Mouse (Mus musculus): ENCODE data around the gene Lztfl1.
"Not testable (repeated sequence)": the region's sequence is repeated elsewhere in the genome, so short reads cannot be mapped to it uniquely, and the experiment has no call there.

Lztfl1 gene

DNA sequence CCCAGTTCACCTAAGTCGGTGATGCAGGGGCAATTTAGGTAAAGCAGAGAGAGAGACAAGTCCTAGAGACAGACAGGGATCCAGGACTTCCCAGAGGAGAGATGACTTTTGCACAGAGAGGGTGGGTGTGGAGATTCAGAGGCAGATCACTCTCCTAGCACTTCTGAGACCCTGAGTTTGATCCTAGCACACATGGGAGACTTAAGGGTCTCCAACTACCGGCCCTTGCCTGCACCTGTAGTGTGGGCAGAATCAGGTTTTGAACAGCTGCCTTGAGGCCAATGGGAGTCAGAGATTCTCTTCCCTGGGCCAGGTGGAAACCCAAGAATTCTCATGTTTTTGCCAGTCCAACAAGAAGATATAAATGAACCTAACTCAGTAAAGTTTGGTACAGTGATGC is 38.3 kb downstream of the Lztfl1 start:
- DNase-seq (ENCODE audit: low read depth, low spot score), result no peak

- DNase-seq (ENCODE audit: low read depth, low spot score), result peak; percentile 38
These were observed 39.0 kb downstream of the Lztfl1 start, which contains the start of the genes Ccr9 and Slc6a20a for GRCm38 (mm10) chr9:123678327-123679105. Gene Ccr9 (plus strand): TSS chr9:123678439. Gene Slc6a20a (minus strand): TSS chr9:123678885.

DNA sequence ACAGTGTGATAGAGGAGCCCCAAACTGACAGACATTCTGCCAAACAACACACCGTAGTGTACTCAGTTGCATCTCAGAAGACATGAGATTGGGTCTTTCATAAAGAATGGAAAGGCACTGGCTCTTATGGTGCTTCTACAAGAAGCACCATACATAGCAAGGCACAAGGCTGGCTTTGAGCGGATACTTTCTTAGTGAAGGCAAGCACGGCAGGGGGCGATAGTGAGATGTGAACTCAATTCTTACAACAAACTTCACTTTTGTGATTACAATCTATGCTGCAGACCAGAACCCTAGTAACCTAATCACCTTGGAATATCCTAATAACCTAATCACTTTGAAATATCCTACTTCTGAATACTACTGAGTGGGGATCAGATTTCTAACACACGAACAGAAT is 51.9 kb downstream of the Lztfl1 start:
- DNase-seq (ENCODE audit: low read depth, low spot score), result peak; percentile 83

GRCm38 (mm10) chr9:123659986-123660676 is 57.4 kb downstream of the Lztfl1 start:
- DNase-seq (ENCODE audit: low read depth, low spot score), result not testable (repeated sequence)

- DNase-seq (ENCODE audit: low read depth, low spot score), result no peak
These were observed 58.5 kb downstream of the Lztfl1 start for GRCm38 (mm10) chr9:123658981-123659380.

DNA sequence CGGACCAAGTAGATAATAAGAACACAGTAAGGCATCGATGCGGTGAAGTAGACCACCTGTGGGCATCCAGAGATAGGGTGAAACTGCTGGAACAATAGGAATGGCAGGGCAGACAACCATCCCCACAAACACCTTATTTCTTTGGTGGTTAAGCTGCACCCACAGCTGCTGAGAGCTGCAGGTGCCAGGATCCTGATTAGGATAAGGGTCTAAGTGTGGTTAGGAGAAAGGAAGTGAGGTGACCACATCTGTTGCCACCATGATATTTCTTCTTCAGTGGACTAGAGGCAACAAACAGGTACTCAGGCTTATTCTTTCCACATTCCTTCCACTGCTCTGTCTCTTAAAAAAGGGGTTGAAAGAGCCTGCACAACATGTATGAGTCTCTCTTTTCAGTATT is 60.0 kb downstream of the Lztfl1 start:
- no peak for DNase-seq (ENCODE audit: low read depth, low spot score)

DNA sequence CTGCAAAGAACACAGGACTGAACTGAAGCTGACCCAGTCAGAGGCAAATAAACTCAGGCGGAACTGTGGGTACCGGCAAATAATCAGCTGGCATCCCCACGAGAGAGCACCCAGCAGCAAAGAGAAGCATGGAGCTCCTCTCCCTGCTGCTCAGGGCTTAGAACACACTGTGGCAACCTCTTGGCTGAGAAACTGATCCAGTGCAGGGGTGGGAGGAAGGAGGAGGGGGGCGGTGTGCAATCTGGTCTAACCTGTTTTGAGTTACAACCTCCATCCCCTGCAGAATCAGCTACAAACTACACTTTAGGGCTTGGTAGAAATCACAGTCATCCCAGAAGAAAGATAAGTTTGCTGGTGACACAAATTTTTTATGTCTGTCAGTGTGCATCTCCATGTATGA is 66.1 kb downstream of the Lztfl1 start:
- DNase-seq (ENCODE audit: low read depth, low spot score), result no peak

DNA sequence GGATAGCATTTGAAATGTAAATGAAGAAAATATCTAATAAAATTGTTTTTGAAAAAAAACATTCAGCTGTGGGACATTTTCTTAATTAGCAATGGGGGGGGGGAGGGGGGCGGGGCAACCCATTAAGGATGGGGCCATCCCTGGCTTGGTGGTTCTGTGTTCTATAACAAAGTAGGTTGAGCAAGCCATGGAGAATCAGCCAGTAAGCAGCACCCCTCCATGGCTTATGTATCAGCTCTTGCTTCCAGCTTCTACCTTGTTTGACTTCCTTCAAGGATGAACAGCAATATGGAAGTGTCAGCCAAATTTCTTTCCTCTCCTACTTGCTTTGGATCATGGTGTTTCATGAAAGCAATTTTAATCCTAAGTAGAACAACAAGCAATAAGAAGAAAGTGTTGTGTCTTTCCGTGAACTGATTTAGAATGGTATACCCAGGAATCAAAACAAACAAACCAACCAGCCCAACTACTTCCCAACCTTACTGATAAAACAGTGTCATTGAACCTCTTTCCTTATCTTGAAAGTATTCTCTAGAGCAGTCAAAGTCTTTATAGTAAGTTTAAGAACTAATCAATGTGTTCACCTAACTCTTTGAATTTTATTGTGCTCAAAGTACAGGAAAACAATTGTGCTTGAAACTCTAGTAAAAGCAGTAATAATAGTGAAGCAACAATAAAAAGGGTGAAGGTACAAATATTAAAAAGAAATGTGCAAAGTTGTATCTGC is 67.5 kb downstream of the Lztfl1 start:
- DNase-seq (ENCODE audit: low read depth, low spot score), result no peak
